Mouse (Mus musculus): ENCODE measurements around the gene Fyb. TPM values are rescaled to one million over a fixed set of nuclear protein-coding genes. Genes with fewer than 3 reads are reported as not detected.
"Not testable (repeated sequence)": the region's sequence is repeated elsewhere in the genome, so short reads cannot be mapped to it uniquely, and the experiment has no call there.

The Fyb gene
- polyA plus RNA-seq, 1 experiment from 2014 or later, result 6.9 TPM

DNA sequence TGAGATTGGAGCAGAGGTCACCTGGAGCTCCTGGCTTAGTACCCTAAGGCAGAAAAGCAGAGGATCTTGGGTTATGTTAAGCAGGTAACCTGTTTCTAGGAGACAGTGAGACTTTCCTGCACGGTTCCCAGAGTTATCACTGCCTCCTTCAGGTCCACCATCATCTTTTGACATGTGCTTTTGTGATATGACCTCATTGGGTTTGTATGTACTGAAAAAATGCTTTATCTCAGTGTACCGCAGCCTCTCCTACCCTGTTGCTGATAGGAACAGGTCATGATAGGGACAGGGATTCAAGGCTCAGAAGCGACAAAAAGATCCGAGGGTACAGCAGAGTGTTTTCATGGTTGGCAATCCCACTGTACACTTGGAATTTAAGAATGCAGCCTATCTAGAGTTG, 62.0 kb downstream of the Fyb start:
- no peak overlapping the region for H3K27ac ChIP-seq
- H3K27me3 ChIP-seq, result no peaks in the 10 kb centered on the region
- 0 out of 2 replicates have a peak, but pooled peaks cover 3% of the 10 kb centered on the region for H3K4me1 ChIP-seq
- H3K36me3 ChIP-seq, result no peaks in the 10 kb centered on the region
- H3K4me3 ChIP-seq, result no peak overlapping the region
- 76% methylated on average over 4 of the region's 4 CpGs for WGBS
- no peak for ATAC-seq (ENCODE audit: borderline replicate concordance, extremely low read depth, low FRiP score, low TSS enrichment)
- H3K9ac ChIP-seq, result no peak overlapping the region
- no peak overlapping the region for H3K4me2 ChIP-seq
- no peaks in the 10 kb centered on the region for H3K9me3 ChIP-seq

DNA sequence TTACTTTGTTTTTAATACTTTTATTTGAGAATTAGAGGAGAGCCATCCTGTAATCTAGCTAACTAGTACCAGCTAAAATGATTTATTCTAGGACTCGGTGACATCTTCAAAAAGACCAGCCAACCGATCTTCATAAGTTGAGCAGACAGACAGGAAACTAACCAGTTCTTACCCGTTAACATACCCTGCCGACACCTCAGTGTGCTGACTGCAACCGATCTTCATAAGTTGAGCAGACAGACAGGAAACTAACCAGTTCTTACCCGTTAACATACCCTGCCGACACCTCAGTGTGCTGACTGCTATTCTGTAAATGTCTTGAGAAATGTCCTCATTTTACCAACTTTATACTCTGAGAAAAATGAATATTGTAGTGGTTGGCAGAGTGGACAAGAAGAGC, 63.7 kb downstream of the Fyb start:
- not testable (repeated sequence) for ATAC-seq (ENCODE audit: borderline replicate concordance, extremely low read depth, low FRiP score, low TSS enrichment); H3K27ac ChIP-seq; H3K36me3 ChIP-seq; H3K27me3 ChIP-seq; H3K9ac ChIP-seq; H3K4me1 ChIP-seq; H3K4me3 ChIP-seq; H3K9me3 ChIP-seq; H3K4me2 ChIP-seq
- 77% methylated on average over 7 of the region's 7 CpGs for WGBS

DNA sequence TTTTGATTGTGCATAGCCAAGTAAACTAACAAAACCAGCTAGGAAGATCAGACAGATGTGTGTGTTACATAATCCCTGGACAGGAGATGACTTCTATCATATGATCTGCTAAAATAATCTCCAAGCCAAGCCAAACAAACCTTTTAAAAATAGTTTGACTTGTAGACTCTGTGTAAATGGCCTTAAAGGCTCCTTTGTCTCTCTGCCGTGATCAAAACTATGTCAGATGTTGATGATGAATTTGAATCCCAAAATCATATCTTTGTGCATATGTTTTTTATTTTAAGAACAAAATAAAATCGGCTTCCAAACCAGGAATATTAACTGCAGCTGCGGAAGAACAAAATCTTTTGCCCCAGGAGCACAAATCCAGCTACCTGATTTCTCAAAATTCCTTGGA, 64.9 kb downstream of the Fyb start:
- no peak overlapping the region for H3K4me2 ChIP-seq
- no peaks in the 10 kb centered on the region for H3K36me3 ChIP-seq
- H3K27ac ChIP-seq, result no peak overlapping the region
- no peaks in the 10 kb centered on the region for H3K4me1 ChIP-seq
- no peaks in the 10 kb centered on the region for H3K9me3 ChIP-seq
- ATAC-seq (ENCODE audit: borderline replicate concordance, extremely low read depth, low FRiP score, low TSS enrichment), result no peak
- no peak overlapping the region for H3K4me3 ChIP-seq
- 59% methylated on average over 3 of the region's 3 CpGs for WGBS
- H3K27me3 ChIP-seq, result no peaks in the 10 kb centered on the region
- H3K9ac ChIP-seq, result no peak overlapping the region

DNA sequence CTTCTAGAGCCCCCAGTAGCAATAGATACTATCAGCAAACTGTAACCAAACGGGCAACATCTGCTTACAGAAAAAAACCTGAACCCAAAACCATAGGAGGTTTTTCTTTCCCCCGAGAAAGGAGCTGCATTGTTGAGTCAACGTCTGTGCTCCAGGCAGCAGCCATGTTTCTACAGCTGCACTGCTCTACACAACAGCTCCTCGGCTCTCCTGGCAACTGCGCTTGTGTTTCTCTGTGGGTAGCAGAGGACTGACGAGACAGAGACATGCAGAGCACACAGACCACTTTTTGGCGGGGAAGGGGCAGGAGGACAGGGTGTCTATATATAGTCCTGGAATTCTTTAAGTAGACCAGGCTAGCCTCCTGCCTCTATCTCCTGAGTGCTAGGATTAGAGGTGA, 65.5 kb downstream of the Fyb start:
- Histone ChIP-seq H3K9ac (no peak overlapping the region), H3K36me3 (no peaks in the 10 kb centered on the region), H3K4me1 (no peaks in the 10 kb centered on the region), H3K27ac (no peak overlapping the region), H3K27me3 (no peaks in the 10 kb centered on the region), H3K9me3 (no peaks in the 10 kb centered on the region), H3K4me2 (no peak overlapping the region), H3K4me3 (no peak overlapping the region)
- 57% methylated on average over 7 of the region's 7 CpGs for WGBS
- ATAC-seq (ENCODE audit: borderline replicate concordance, extremely low read depth, low FRiP score, low TSS enrichment), result no peak

DNA sequence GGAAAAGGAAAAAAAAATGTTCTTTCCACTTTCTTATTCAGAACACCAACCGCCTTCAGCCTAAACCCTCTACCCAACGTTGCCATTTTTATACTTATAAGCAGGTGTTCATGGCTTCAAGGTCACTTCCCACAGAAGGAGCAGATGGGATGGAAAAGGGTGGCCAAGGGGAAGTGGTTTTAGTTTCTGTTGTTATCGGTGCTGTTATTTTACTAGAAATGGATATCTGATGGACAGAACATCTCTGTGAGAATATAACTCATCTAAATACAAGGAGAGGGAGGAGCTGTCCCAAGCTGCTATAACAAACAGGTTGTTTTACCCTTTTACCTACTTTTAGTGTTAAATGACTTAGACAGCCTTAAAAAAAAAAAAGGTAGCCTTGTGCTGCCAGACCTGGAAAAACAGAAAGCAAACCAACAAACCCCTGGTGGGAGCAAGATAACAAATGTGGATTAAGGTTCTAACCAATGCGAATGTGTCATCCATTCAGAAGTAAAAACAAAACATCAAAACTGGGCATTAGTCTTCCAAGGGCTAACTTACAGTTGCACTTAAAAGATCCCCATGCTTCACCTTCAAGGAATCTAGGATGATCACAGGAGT, 68.3 kb downstream of the Fyb start:
- Histone ChIP-seq H3K4me2 (no peak overlapping the region), H3K4me1 (no peaks in the 10 kb centered on the region), H3K27me3 (no peaks in the 10 kb centered on the region), H3K27ac (no peak overlapping the region), H3K9ac (no peak overlapping the region), H3K4me3 (no peak overlapping the region), H3K9me3 (no peaks in the 10 kb centered on the region), H3K36me3 (no peaks in the 10 kb centered on the region)
- no peak for ATAC-seq (ENCODE audit: borderline replicate concordance, extremely low read depth, low FRiP score, low TSS enrichment)
- WGBS, result 77% methylated on average over 4 of the region's 4 CpGs

DNA sequence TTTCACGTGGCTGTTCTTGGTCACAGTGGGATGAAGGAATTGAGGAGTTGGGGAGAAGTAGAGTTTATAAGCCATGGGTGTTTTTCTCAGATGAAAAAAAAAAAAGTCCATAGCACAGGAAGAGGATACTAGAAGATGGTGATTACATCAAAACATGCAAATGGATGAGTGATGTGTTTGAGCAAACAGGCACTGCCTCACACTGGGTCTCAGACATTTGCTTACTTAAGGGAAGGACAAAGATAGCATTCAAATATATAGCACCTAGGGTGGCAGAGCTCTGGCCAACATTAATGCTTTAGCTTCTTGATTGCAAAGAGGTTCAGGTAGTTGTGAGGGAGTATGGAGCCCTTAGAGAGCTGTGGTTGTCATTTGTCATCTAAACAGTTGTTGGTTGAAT, 68.9 kb downstream of the Fyb start:
- Histone ChIP-seq H3K36me3 (no peaks in the 10 kb centered on the region), H3K9ac (no peak overlapping the region), H3K4me3 (no peak overlapping the region), H3K27me3 (no peaks in the 10 kb centered on the region), H3K9me3 (no peaks in the 10 kb centered on the region), H3K4me1 (no peaks in the 10 kb centered on the region), H3K27ac (no peak overlapping the region), H3K4me2 (no peak overlapping the region)
- 40% methylated on average over 1 of the region's 1 CpGs for WGBS
- no peak for ATAC-seq (ENCODE audit: borderline replicate concordance, extremely low read depth, low FRiP score, low TSS enrichment)

DNA sequence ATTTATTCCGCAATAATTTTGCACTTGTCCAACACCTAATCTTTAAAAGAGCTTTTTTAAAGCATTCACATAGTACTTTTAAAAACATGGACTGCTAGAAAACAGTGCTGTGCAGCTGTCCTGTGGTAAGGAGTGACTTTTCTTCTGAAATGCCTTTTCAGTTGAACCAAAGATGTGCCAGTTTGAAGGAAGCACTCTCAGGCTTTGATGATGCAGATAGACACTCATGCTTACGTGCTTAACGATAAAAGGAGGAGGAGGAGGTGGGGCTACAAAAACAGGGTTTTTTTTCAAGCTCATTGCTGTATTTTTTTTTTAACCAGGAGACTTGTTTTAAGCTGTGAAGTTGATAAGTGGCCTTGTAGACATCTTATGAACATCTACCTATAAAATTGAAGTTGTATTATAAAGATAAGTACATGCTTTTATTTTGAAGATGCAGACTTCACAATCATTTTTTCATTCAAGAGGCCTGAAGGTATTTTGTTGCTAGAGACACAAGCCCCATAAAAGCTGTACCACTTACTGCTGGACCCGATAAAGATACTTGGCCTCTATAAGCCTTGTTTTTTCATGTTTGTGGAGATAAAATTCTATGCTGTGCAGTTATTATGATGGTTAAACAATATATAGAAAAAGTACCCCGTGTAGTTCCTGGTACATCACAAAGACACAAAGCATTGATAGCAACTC, 70.1 kb downstream of the Fyb start:
- Histone ChIP-seq H3K9me3 (no peaks in the 10 kb centered on the region), H3K27ac (no peak overlapping the region), H3K27me3 (no peaks in the 10 kb centered on the region), H3K4me1 (no peaks in the 10 kb centered on the region), H3K4me3 (no peak overlapping the region), H3K36me3 (no peaks in the 10 kb centered on the region), H3K4me2 (no peak overlapping the region), H3K9ac (no peak overlapping the region)
- ATAC-seq (ENCODE audit: borderline replicate concordance, extremely low read depth, low FRiP score, low TSS enrichment), result no peak
- WGBS, result 56% methylated on average over 5 of the region's 5 CpGs

DNA sequence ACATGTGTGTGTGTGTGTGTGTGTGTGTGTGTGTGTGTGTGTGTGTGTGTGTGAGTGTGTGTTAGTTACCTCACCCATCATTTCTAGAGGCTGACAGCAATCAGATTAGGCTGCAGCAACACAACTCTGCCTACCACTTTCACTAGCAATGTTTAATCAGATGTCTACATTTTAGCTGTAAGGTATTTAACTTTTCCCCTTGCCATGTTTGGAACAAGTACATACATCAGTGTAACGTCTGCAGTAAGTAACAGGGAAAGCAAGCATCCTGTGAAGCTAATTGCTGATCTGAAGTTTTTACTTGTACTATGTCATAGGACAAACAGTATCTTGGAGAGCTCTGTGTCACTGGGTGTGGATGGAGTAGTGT, 70.6 kb downstream of the Fyb start:
- Histone ChIP-seq H3K27me3 (no peaks in the 10 kb centered on the region), H3K9me3 (no peaks in the 10 kb centered on the region), H3K36me3 (no peaks in the 10 kb centered on the region), H3K27ac (no peak overlapping the region), H3K9ac (no peak overlapping the region), H3K4me1 (no peaks in the 10 kb centered on the region), H3K4me2 (no peak overlapping the region), H3K4me3 (no peak overlapping the region)
- 33% methylated on average over 1 of the region's 1 CpGs for WGBS
- ATAC-seq (ENCODE audit: borderline replicate concordance, extremely low read depth, low FRiP score, low TSS enrichment), result no peak

DNA sequence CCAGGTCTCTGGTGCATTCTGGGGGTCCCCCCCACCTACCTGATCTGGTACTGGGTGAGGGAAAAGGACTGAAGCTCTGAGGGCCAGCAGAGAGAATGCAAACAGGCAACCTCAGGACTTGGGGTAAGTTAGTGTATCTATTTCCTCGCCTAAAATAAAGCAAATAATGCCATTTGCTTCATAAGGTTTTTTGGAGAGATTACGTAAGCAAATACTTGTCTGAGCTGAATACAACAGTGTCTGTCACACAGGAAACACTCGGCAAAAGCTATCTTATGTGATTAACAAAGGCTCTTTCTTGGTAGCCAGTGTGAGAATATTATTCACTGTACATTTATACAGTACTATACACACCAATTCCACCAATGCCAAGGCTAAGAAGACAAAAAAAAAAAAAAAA, 76.0 kb downstream of the Fyb start:
- 52% methylated on average over 3 of the region's 3 CpGs for WGBS
- no peaks in the 10 kb centered on the region for H3K27me3 ChIP-seq
- H3K4me2 ChIP-seq, result no peak overlapping the region
- H3K4me1 ChIP-seq, result no peaks in the 10 kb centered on the region
- no peak overlapping the region for H3K27ac ChIP-seq
- H3K9ac ChIP-seq, result no peak overlapping the region
- no peak for ATAC-seq (ENCODE audit: borderline replicate concordance, extremely low read depth, low FRiP score, low TSS enrichment)
- H3K9me3 ChIP-seq, result no peaks in the 10 kb centered on the region
- H3K36me3 ChIP-seq, result no peaks in the 10 kb centered on the region
- no peak overlapping the region for H3K4me3 ChIP-seq

DNA sequence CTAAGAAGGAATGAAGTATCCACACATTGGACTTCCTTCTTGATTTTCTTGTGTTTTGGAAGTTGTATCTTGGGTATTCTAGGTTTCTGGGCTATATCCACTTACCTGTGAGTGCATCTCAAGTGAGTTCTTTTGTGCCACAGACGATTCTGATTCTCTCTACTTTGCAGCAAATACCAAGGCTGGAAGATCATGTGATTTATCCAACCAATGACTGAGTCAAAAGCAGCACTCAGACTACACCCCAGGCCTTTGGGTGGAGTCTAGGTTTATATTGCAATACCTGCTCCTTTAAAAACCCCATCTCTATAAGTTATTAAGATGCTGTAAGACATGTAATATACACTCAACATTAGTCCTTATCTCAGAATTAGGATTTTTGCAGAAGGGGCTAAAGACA, 77.7 kb downstream of the Fyb start:
- H3K4me3 ChIP-seq, result no peak overlapping the region
- no peak for ATAC-seq (ENCODE audit: borderline replicate concordance, extremely low read depth, low FRiP score, low TSS enrichment)
- H3K27me3 ChIP-seq, result no peaks in the 10 kb centered on the region
- WGBS, result 50% methylated on average over 1 of the region's 1 CpGs
- no peak overlapping the region for H3K9ac ChIP-seq
- no peaks in the 10 kb centered on the region for H3K4me1 ChIP-seq
- no peak overlapping the region for H3K4me2 ChIP-seq
- H3K9me3 ChIP-seq, result no peaks in the 10 kb centered on the region
- no peaks in the 10 kb centered on the region for H3K36me3 ChIP-seq
- no peak overlapping the region for H3K27ac ChIP-seq

DNA sequence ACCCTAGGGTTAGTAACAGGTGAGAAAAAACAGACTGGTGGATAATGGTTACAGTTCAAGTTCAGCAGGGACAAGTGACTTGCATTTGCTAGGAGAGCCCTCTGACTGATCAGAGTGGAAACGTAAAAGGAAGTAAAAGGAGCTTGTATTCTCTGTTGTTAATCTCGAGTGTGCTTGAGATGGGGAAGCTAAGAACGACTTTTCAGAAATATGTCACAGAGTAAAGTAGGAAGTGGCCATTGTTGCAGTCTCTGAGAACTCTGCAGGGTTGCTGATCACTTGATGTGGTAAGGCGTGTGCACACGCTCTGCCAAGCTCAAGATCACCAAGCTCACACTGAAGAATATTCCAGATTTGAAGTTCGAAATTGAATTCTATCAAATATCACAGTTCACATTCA, 78.7 kb downstream of the Fyb start:
- no peak for ATAC-seq (ENCODE audit: borderline replicate concordance, extremely low read depth, low FRiP score, low TSS enrichment)
- Histone ChIP-seq H3K9ac (no peak overlapping the region), H3K36me3 (no peaks in the 10 kb centered on the region)

DNA sequence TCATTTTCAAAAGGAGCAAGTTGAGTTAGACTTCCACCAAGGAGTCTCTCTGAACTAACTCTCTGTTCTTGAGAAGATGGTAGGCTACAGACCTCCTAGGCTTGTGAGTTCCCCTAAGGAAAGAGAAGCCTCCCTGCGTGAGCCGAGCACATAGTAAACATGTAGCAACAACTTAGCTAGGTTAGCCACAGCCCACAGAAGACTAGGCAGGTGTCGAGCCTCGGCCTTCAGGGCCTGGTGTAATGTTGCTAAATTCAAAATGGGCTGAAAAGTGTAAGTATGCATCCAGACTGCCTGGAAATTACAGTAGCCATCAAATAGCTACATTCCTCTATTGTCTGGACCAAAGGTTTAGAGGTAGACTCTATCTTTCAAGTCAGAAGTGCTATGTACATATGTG, 79.3 kb downstream of the Fyb start:
- ATAC-seq (ENCODE audit: borderline replicate concordance, extremely low read depth, low FRiP score, low TSS enrichment), result no peak
- Histone ChIP-seq H3K9me3 (no peaks in the 10 kb centered on the region), H3K36me3 (no peaks in the 10 kb centered on the region), H3K4me1 (no peaks in the 10 kb centered on the region), H3K4me2 (no peak overlapping the region), H3K27ac (no peak overlapping the region), H3K4me3 (no peak overlapping the region), H3K9ac (no peak overlapping the region), H3K27me3 (no peaks in the 10 kb centered on the region)
- WGBS, result 79% methylated on average over 4 of the region's 4 CpGs

More for the DNA sequence above, 78.7 kb downstream of the Fyb start:
- Histone ChIP-seq H3K9me3 (no peaks in the 10 kb centered on the region), H3K27me3 (no peaks in the 10 kb centered on the region), H3K4me3 (no peak overlapping the region), H3K27ac (no peak overlapping the region), H3K4me1 (no peaks in the 10 kb centered on the region), H3K4me2 (no peak overlapping the region)
- 49% methylated on average over 6 of the region's 6 CpGs for WGBS

DNA sequence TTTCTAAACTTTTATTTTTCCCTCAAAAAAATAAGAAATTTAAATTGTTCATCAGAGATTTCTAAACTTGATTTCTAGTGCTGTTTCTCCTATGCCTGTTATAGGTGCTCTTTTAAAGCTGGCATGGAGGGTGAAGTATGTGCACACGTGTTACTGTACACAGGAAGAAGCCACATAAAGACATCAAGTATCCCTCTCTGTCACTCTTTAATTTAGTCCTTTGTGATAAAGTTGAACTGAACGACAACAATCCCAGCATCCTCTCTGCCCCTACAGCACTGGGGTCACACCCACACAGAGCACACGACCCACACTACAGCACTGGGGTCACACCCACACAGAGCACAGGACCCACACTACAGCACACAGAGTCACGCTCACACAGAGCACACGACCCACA, 88.0 kb downstream of the Fyb start:
- ATAC-seq (ENCODE audit: borderline replicate concordance, extremely low read depth, low FRiP score, low TSS enrichment), result no peak
- WGBS, result 72% methylated on average over 5 of the region's 5 CpGs
- Histone ChIP-seq H3K27ac (no peak overlapping the region), H3K9ac (no peak overlapping the region), H3K4me2 (no peak overlapping the region), H3K9me3 (no peaks in the 10 kb centered on the region), H3K27me3 (no peaks in the 10 kb centered on the region), H3K4me3 (no peak overlapping the region), H3K36me3 (no peaks in the 10 kb centered on the region), H3K4me1 (no peaks in the 10 kb centered on the region)
